Mouse (Mus musculus) bone marrow macrophage, adult 2 months (primary cell): ENCODE data around the gene Cdk5rap3.

ENCODE experiments used
- CTCF ChIP-seq: IDR thresholded peaks from 2 replicates; pipeline ENCODE4 v1.5.1; 2012; ENCODE audit warnings: low read depth, mild to moderate bottlenecking, low read length, moderate library complexity
- POLR2A ChIP-seq: IDR thresholded peaks from 2 replicates; pipeline ENCODE4 v1.6.1; 2012; ENCODE audit warnings: mild to moderate bottlenecking, low read depth, low read length, borderline replicate concordance

DNA sequence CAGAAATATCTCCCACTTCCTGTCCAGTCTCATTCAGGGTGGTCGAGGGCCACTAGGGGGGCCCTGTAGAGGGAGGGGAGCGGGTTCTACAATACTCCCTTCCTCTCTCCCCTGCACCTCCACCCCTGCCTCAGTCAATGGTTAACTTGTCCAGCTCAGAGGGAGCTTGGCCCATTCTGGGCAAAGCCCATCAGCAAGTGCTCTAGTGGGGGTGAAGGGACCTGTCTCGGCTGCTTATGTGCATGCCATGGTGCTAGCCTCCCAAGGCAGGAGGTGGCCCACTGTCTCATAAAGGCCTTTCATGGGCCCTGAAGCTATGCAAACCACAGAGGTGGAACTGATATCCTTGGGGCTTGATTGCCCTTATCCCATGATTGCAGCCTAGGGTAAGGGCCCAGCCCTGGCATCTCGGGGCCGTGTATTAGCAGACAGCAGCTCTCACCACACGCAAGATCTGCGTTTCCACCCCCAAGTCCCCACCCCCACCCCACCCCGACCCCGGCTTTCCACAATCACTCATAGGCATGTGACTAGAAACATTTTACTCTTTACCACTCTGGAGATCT is 13.6 kb upstream of the Cdk5rap3 start:
- no peak for TF ChIP-seq CTCF
- TF ChIP-seq POLR2A, result no peak
